Mouse (Mus musculus) adrenal gland, adult 10 weeks (tissue): Measurements from ENCODE around the gene Gm8797. TPM values are rescaled to one million over a fixed set of nuclear protein-coding genes. Genes with fewer than 3 reads are reported as not detected.

Source experiments
- polyA plus RNA-seq: library from polyadenylated mRNA; stranded (reverse); fragments of 350-450 nt; fragmentation: Illumina TruSeq; extraction: RNeasy Lipid Tissue Mini Kit (QIAGEN cat#74804); gene quantifications from one replicate; pipeline ENCODE4 v1.2.3, GENCODE M21; 2014; ENCODE audit warnings: low read depth, low replicate concordance

The Gm8797 gene
- not detected for polyA plus RNA-seq

DNA sequence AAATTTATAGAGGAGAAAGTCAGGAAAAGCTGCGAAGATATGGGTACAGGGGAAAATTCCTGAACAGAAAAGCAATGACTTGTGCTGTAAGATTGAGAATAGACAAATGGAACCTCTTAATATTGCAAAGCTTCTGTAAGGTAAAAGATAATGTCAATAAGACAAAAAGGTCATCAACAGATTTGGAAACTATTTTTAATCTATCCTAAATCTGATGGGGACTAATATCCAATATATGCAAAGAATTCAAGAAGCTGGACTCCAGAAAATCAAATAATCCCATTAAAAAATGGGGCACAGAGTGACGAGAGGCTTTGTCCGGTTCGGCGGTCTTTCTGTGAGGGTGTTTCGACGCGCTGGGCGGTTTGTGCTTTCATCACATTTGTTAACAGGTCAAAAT is at the start of gene Gm8797:
Gm8797 (plus strand) TSS at position 301 of the 400 bp plus-strand sequence.

